Mouse (Mus musculus) megakaryocyte, embryonic 14.5 days (primary cell): ENCODE results near the gene Lzts3.

Experiments
- FLI1 ChIP-seq: IDR thresholded peaks from 2 replicates; pipeline ENCODE4 v1.6.1; 2012; ENCODE audit warnings: low read length, inconsistent platforms, mixed read lengths
- GATA1 ChIP-seq: IDR thresholded peaks from 3 replicates; pipeline ENCODE4 v1.6.1; 2012; ENCODE audit warnings: mixed read lengths, low read length, inconsistent platforms, borderline replicate concordance

DNA sequence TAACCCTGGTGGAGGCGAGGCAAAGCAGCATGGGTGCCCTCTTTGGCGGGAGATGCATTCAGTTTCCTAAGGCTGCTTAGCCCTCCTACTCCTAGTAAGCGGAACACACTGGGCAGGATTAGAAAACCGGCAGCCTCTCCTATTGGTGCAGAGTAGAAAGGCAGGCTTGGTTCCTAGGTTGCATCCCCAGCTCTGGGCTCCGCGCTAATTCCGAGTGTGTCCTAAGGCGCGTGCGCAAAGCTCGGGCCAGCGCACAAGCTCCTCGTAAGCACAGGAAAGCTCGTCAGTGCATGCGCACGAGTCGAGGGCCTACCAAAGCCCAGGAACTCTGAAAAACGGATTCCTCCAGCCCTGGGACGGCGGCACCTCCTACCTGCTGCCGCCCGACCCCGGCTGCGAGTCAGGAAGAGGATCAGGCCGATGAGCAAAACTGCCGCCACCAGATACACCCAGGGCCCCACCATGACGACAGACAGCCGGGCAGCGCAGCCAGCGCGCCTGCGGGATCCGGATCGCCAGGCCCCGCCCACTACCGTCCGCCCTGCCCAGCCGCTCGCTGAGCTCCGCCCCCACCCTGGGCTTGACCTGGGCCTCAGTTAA lies 21.6 kb upstream of the Lzts3 start, which contains the start of gene Ddrgk1:
- TF ChIP-seq GATA1 (no peak), FLI1 (no peak)
